Mouse (Mus musculus): ENCODE results near the gene Catsper4. TPM values are rescaled to one million over a fixed set of nuclear protein-coding genes. Genes with fewer than 3 reads are reported as not detected.
"Not testable (repeated sequence)": the region's sequence is repeated elsewhere in the genome, so short reads cannot be mapped to it uniquely, and the experiment has no call there.

Catsper4 gene
- polyA plus RNA-seq (2015; fragmentation: Nextera tagmentation; extraction: Ambion mirVana): 0.18 and 0.19 TPM in 2 replicates

GRCm38 (mm10) chr4:134227194-134227593 lies at the start of gene Catsper4:
Catsper4 (minus strand) TSS chr4:134227383.
- 58% methylated on average over 8 of the region's 8 CpGs for WGBS
- Histone ChIP-seq H3K4me2 (no peak within 1 kb of the TSS), H3K4me1 (no peaks in the 10 kb centered on the region), H3K9me3 (no peaks in the 10 kb centered on the region), H3K9ac (no peak within 1 kb of the TSS), H3K4me3 (no peak within 1 kb of the TSS), H3K27ac (no peak within 1 kb of the TSS), H3K27me3 (no peaks in the 10 kb centered on the region), H3K36me3 (peaks cover 3% of the 10 kb centered on the region; the same call in 1 of the 2 replicates)
- ATAC-seq (ENCODE audit: borderline replicate concordance, extremely low read depth, low FRiP score, low TSS enrichment): no peak

GRCm38 (mm10) chr4:134273417-134274345 lies 46.5 kb upstream of the Catsper4 start:
- Histone ChIP-seq H3K36me3 (peaks cover 23% of the 10 kb centered on the region), H3K4me3 (peak overlapping the region; percentile 24), H3K9ac (no peak overlapping the region), H3K27ac (peak overlapping the region; percentile 52; the same call in 1 of the 2 replicates), H3K9me3 (no peaks in the 10 kb centered on the region), H3K4me2 (peak overlapping the region; percentile 48), H3K27me3 (no peaks in the 10 kb centered on the region), H3K4me1 (0 out of 2 replicates have a peak, but pooled peaks cover 6% of the 10 kb centered on the region)
- ATAC-seq (ENCODE audit: borderline replicate concordance, extremely low read depth, low FRiP score, low TSS enrichment): 0 out of 2 replicates have a peak, but pooled peaks have one; percentile 31
- 5% methylated on average over 14 of the region's 14 CpGs for WGBS

GRCm38 (mm10) chr4:134272731-134273416 lies 45.7 kb upstream of the Catsper4 start:
- WGBS: 7% methylated on average over 13 of the region's 13 CpGs
- no peaks in the 10 kb centered on the region for H3K27me3 ChIP-seq
- H3K27ac ChIP-seq: peak overlapping the region; percentile 52; the same call in 1 of the 2 replicates
- ATAC-seq (ENCODE audit: borderline replicate concordance, extremely low read depth, low FRiP score, low TSS enrichment): no peak
- H3K36me3 ChIP-seq: peaks cover 17% of the 10 kb centered on the region
- H3K9me3 ChIP-seq: no peaks in the 10 kb centered on the region
- peak overlapping the region; percentile 48 for H3K4me2 ChIP-seq
- H3K4me3 ChIP-seq: peak overlapping the region; percentile 24
- peaks cover 6% of the 10 kb centered on the region; the same call in 1 of the 2 replicates for H3K4me1 ChIP-seq
- no peak overlapping the region for H3K9ac ChIP-seq

GRCm38 (mm10) chr4:134271979-134272378 lies 44.8 kb upstream of the Catsper4 start:
- Histone ChIP-seq H3K27me3 (no peaks in the 10 kb centered on the region), H3K4me2 (no peak overlapping the region), H3K4me3 (no peak overlapping the region), H3K9me3 (no peaks in the 10 kb centered on the region), H3K36me3 (peaks cover 8% of the 10 kb centered on the region), H3K4me1 (peaks cover 6% of the 10 kb centered on the region; the same call in 1 of the 2 replicates), H3K9ac (no peak overlapping the region), H3K27ac (no peak overlapping the region)
- ATAC-seq (ENCODE audit: borderline replicate concordance, extremely low read depth, low FRiP score, low TSS enrichment): no peak
- WGBS: 80% methylated on average over 7 of the region's 7 CpGs

- H3K4me2 ChIP-seq; H3K27ac ChIP-seq; H3K4me3 ChIP-seq; H3K4me1 ChIP-seq; H3K36me3 ChIP-seq; ATAC-seq (ENCODE audit: borderline replicate concordance, extremely low read depth, low FRiP score, low TSS enrichment); H3K9me3 ChIP-seq; H3K9ac ChIP-seq; H3K27me3 ChIP-seq: not testable (repeated sequence)
These were observed 42.4 kb upstream of the Catsper4 start for GRCm38 (mm10) chr4:134269622-134270021.

- Histone ChIP-seq H3K4me3 (no peak overlapping the region), H3K9me3 (no peaks in the 10 kb centered on the region), H3K27ac (no peak overlapping the region), H3K4me1 (peaks cover 6% of the 10 kb centered on the region; the same call in 1 of the 2 replicates), H3K27me3 (no peaks in the 10 kb centered on the region), H3K36me3 (no peaks in the 10 kb centered on the region), H3K4me2 (no peak overlapping the region), H3K9ac (no peak overlapping the region)
- ATAC-seq (ENCODE audit: borderline replicate concordance, extremely low read depth, low FRiP score, low TSS enrichment): no peak
- WGBS: 75% methylated on average over 19 of the region's 19 CpGs
These were observed 41.0 kb upstream of the Catsper4 start for GRCm38 (mm10) chr4:134268102-134268655.

- WGBS: 46% methylated on average over 9 of the region's 9 CpGs
- H3K27ac ChIP-seq: no peak overlapping the region
- ATAC-seq (ENCODE audit: borderline replicate concordance, extremely low read depth, low FRiP score, low TSS enrichment): no peak
These were observed 38.8 kb upstream of the Catsper4 start for GRCm38 (mm10) chr4:134265860-134266585.

GRCm38 (mm10) chr4:134263191-134263590 lies 36.0 kb upstream of the Catsper4 start:
- H3K4me3 ChIP-seq: no peak overlapping the region
- no peak overlapping the region for H3K4me2 ChIP-seq
- WGBS: 33% methylated on average over 6 of the region's 6 CpGs
- H3K27me3 ChIP-seq: no peaks in the 10 kb centered on the region
- no peak overlapping the region for H3K9ac ChIP-seq
- H3K36me3 ChIP-seq: no peaks in the 10 kb centered on the region
- no peaks in the 10 kb centered on the region for H3K9me3 ChIP-seq
- ATAC-seq (ENCODE audit: borderline replicate concordance, extremely low read depth, low FRiP score, low TSS enrichment): no peak
- H3K27ac ChIP-seq: no peak overlapping the region
- peaks cover 4% of the 10 kb centered on the region; the same call in 1 of the 2 replicates for H3K4me1 ChIP-seq

More at GRCm38 (mm10) chr4:134265860-134266585, 38.8 kb upstream of the Catsper4 start:
- Histone ChIP-seq H3K9ac (no peak overlapping the region), H3K4me2 (no peak overlapping the region), H3K9me3 (no peaks in the 10 kb centered on the region), H3K36me3 (no peaks in the 10 kb centered on the region), H3K4me1 (no peaks in the 10 kb centered on the region; the same call in 1 of the 2 replicates), H3K4me3 (no peak overlapping the region), H3K27me3 (no peaks in the 10 kb centered on the region)

- WGBS: 37% methylated on average over 11 of the region's 11 CpGs
- H3K9ac ChIP-seq: no peak overlapping the region
- H3K4me2 ChIP-seq: peak overlapping the region; percentile 6; the same call in 1 of the 2 replicates
- peaks cover 44% of the 10 kb centered on the region for H3K4me1 ChIP-seq
- H3K4me3 ChIP-seq: no peak overlapping the region
- H3K9me3 ChIP-seq: no peaks in the 10 kb centered on the region
- no peak for ATAC-seq (ENCODE audit: borderline replicate concordance, extremely low read depth, low FRiP score, low TSS enrichment)
- H3K36me3 ChIP-seq: no peaks in the 10 kb centered on the region
- peaks cover 14% of the 10 kb centered on the region for H3K27me3 ChIP-seq
- H3K27ac ChIP-seq: peak overlapping the region; percentile 70; the same call in 1 of the 2 replicates
These were observed 31.2 kb upstream of the Catsper4 start for GRCm38 (mm10) chr4:134258354-134258753.

GRCm38 (mm10) chr4:134257198-134258009 lies 30.2 kb upstream of the Catsper4 start:
- Histone ChIP-seq H3K9ac (no peak overlapping the region), H3K27me3 (peaks cover 24% of the 10 kb centered on the region), H3K4me3 (no peak overlapping the region), H3K27ac (peak overlapping the region; percentile 70), H3K9me3 (no peaks in the 10 kb centered on the region), H3K4me2 (peak overlapping the region; percentile 6; the same call in 1 of the 2 replicates), H3K36me3 (no peaks in the 10 kb centered on the region), H3K4me1 (peaks cover 51% of the 10 kb centered on the region)
- no peak for ATAC-seq (ENCODE audit: borderline replicate concordance, extremely low read depth, low FRiP score, low TSS enrichment)
- 27% methylated on average over 11 of the region's 11 CpGs for WGBS

Measured in lung, embryonic 15.5 days (tissue).